8 mouse cellular contexts compared by ENCODE assay signal in the genomic region with DNA sequence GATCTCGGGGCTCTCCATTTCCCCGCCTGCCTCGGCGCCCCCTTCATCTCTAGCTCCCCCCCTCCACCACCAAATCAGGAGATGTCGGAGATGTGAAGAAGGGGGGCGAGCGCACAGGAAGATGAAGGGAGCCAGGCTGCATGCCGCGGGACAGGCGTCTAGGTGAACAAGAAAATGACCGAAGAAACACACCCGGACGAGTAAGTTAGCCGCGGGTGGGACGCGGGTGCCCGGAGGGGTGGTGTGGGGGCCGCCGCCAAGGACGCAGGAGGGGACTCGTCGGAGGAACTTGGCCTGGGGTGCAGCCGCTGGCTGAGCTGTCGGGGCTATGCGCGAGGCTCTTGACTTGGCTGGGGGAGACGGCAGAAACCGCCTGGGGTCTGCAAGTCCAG. TPM values are rescaled to one million over a fixed set of nuclear protein-coding genes. Genes with fewer than 3 reads are reported as not detected.
DNase-seq lines count a peak whose midpoint lies in the region; ATAC-seq lines count a peak whose summit lies in the region.

No protein-coding gene starts in this region.

- peak; percentile 53 to 58 for DNase-seq in adrenal gland, adult 18-20 months (ENCODE audit: low spot score in 2 of 2)
- DNase-seq in adrenal gland, adult 2 months: no peak
- peak; percentile 34 for DNase-seq in ovary, postnatal 14 days (ENCODE audit: low spot score)
- no peak for DNase-seq in ovary, postnatal 36 days (ENCODE audit: low spot score)
- DNase-seq in kidney, postnatal 10 days: peak; percentile 67
- DNase-seq in thymus, postnatal 25 days: peak; percentile 76

- peak overlapping the region; percentile 96 for H3K4me3 ChIP-seq in heart, embryonic 11.5 days (ENCODE audit: low read depth, low read length)
- peak overlapping the region; percentile 56 for H3K4me3 ChIP-seq in midbrain, embryonic 15.5 days

- H3K27ac ChIP-seq in heart, embryonic 11.5 days (ENCODE audit: low read depth, low read length): peak overlapping the region; percentile 95
- H3K27ac ChIP-seq in midbrain, embryonic 15.5 days: peak overlapping the region; percentile 93

- no peaks in the 10 kb centered on the region for H3K27me3 ChIP-seq in heart, embryonic 11.5 days (ENCODE audit: control insufficient read depth, insufficient read depth, low read length)
- H3K27me3 ChIP-seq in midbrain, embryonic 15.5 days (replicated peaks): no peaks in the 10 kb centered on the region

- H3K36me3 ChIP-seq in heart, embryonic 11.5 days (ENCODE audit: control insufficient read depth, insufficient read depth, low read length): no peaks in the 10 kb centered on the region
- no peaks in the 10 kb centered on the region for H3K36me3 ChIP-seq in midbrain, embryonic 15.5 days (replicated peaks)

- no peaks in the 10 kb centered on the region for H3K9me3 ChIP-seq in heart, embryonic 11.5 days (replicated peaks; ENCODE audit: control insufficient read depth, low read length)
- no peaks in the 10 kb centered on the region for H3K9me3 ChIP-seq in midbrain, embryonic 15.5 days

- peak overlapping the region; percentile 71 for H3K4me2 ChIP-seq in heart, embryonic 11.5 days
- H3K4me2 ChIP-seq in midbrain, embryonic 15.5 days: peak overlapping the region; percentile 69

- H3K4me1 ChIP-seq in heart, embryonic 11.5 days (ENCODE audit: control insufficient read depth, insufficient read depth, low read length): peaks cover 10% of the 10 kb centered on the region
- H3K4me1 ChIP-seq in midbrain, embryonic 15.5 days: peaks cover 30% of the 10 kb centered on the region

- WGBS in heart, embryonic 11.5 days (ENCODE audit: insufficient replicate concordance): under 1% methylated on average over 28 of the region's 29 CpGs
- under 1% methylated on average over 28 of the region's 29 CpGs for WGBS in midbrain, embryonic 15.5 days

- peak overlapping the region; percentile 95 for H3K9ac ChIP-seq in heart, embryonic 11.5 days (ENCODE audit: low read depth, low read length)
- peak overlapping the region; percentile 83 for H3K9ac ChIP-seq in midbrain, embryonic 15.5 days

- ATAC-seq in heart, embryonic 11.5 days (replicated peaks; ENCODE audit: insufficient number of reproducible peaks, low FRiP score, low TSS enrichment): peak; percentile 1; the same call in 1 of the 2 replicates
- peak; percentile 24 for ATAC-seq in midbrain, embryonic 15.5 days (replicated peaks)

RNA-seq across cellular contexts. Expression of gene Spred2, which starts 0.6 kb away (rescaled TPM):
- 10 to 100 TPM; 21.4 to 33.5 TPM for total RNA-seq in adrenal gland, adult 18-20 months (2021)
- total RNA-seq in adrenal gland, adult 2 months (2021): 10 to 100 TPM; 27.5 to 34.0 TPM
- polyA plus RNA-seq in adrenal gland, adult 2 months (2012; rRNA removed): 26.3 and 36.6 TPM in 2 replicates
- polyA plus RNA-seq in heart, embryonic 11.5 days (2014; fragmentation: Nextera tagmentation; extraction: Ambion mirVana): 4.4 and 4.7 TPM in 2 replicates
- polyA plus RNA-seq in midbrain, embryonic 15.5 days (2015; fragmentation: Nextera tagmentation; extraction: Ambion mirVana): 6.1 and 6.2 TPM in 2 replicates

Comparison
In these comparisons a context has a peak if more than half of its experiments do, and no peak if none do; other contexts are left out.
1. DNase-seq: peak in adrenal gland, adult 18-20 months (2 of 2), ovary, postnatal 14 days (single experiment), kidney, postnatal 10 days (single experiment) and thymus, postnatal 25 days (single experiment); none in adrenal gland, adult 2 months (single experiment) and ovary, postnatal 36 days (single experiment).